Mouse (Mus musculus) embryonic fibroblast, embryonic 13.5 days (primary cell): ENCODE results near the gene Hoxb1.

Source experiments
- CTCF ChIP-seq: IDR thresholded peaks from 2 replicates; pipeline ENCODE4 v1.5.1; 2011; ENCODE audit warnings: mild to moderate bottlenecking, control low read depth, low read length, moderate library complexity, borderline replicate concordance; ENCODE audit not compliant: insufficient read depth
- POLR2A ChIP-seq: IDR thresholded peaks from 2 replicates; pipeline ENCODE4 v1.6.1; 2011; ENCODE audit warnings: low read depth, mild to moderate bottlenecking, control low read depth, low read length, moderate library complexity

- TF ChIP-seq POLR2A (no peak), CTCF (no peak)
Observed at GRCm38 (mm10) chr11:96363807-96364206, 1.7 kb upstream of the Hoxb1 start.
